Mouse (Mus musculus) kidney, adult 2 months (tissue): ENCODE data around the gene Slc7a15.

Experiments
- CTCF ChIP-seq: fragments of 200-500 bp; conservative IDR thresholded peaks from 2 replicates; pipeline ENCODE4 v1.5.1; 2011; ENCODE audit warnings: low read depth, mild to moderate bottlenecking, control low read depth, low read length, moderate library complexity, mixed read lengths; ENCODE audit not compliant: insufficient read depth, insufficient read length
- POLR2A ChIP-seq: fragments of 200-500 bp; IDR thresholded peaks from one replicate; pipeline ENCODE4 v1.6.1; 2011; ENCODE audit warnings: low read depth, low read length, control low read depth

DNA sequence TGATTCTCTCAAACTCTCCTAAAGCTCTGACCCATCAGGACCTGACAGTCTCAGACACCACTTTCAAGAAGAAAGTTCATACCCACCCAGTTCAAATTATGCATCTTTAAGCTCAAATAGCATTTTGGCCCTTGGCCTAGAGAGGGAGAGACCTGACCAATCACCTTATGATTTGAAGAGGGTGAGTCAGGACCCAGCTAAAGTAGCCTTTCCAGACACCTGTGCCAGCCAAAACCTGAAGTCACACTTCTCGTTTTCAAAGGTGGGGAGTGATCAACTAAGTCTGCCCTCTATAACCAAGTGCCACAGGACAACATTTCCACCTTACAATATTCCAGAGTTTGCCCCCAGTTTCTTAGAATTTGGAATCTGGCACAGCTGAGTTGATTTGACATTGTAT, 111.6 kb downstream of the Slc7a15 start:
- no peak for TF ChIP-seq CTCF
- TF ChIP-seq POLR2A = no peak
